In genomic region chr2:33580697-33581448, GRCm38 (mm10) we compare ENCODE assay signal across 8 mouse cellular contexts. TPM values are rescaled to one million over a fixed set of nuclear protein-coding genes. Genes with fewer than 3 reads are reported as not detected.
DNase-seq lines count a peak whose midpoint lies in the region; ATAC-seq and TF ChIP-seq lines count a peak whose summit lies in the region.

No protein-coding gene starts in this region.

- H3K4me1 ChIP-seq in kidney, adult 2 months (ENCODE audit: control insufficient read depth, insufficient read depth, low read length), result no peaks in the 10 kb centered on the region
- H3K4me1 ChIP-seq in intestine, embryonic 16.5 days (ENCODE audit: control insufficient read depth, insufficient read depth, low read length), result peaks cover 7% of the 10 kb centered on the region
- H3K4me1 ChIP-seq in midbrain, embryonic 13.5 days (replicated peaks), result peaks cover 62% of the 10 kb centered on the region

- no peak overlapping the region for H3K27ac ChIP-seq in kidney, adult 2 months (ENCODE audit: insufficient read depth, low read depth, low read length)
- H3K27ac ChIP-seq in intestine, embryonic 16.5 days (ENCODE audit: low read length), result no peak overlapping the region
- peak overlapping the region; percentile 62 for H3K27ac ChIP-seq in midbrain, embryonic 13.5 days

- DNase-seq in kidney, adult 2 months, result peak; percentile 17
- no peak for DNase-seq in kidney, adult 8-10 months
- peak; percentile 47 for DNase-seq in embryo, embryonic 11 days
- no peak for DNase-seq in thymus, adult 18-20 months
- DNase-seq in urinary bladder, adult 2 months (ENCODE audit: low spot score), result no peak
- DNase-seq in gastrocnemius, adult 18-20 months (ENCODE audit: low spot score), result no peak

- no peaks in the 10 kb centered on the region for H3K27me3 ChIP-seq in kidney, adult 2 months (replicated peaks; ENCODE audit: control insufficient read depth, insufficient read depth, low read length)
- peaks cover 60% of the 10 kb centered on the region for H3K27me3 ChIP-seq in intestine, embryonic 16.5 days (replicated peaks; ENCODE audit: control insufficient read depth, insufficient read depth, low read length)
- H3K27me3 ChIP-seq in midbrain, embryonic 13.5 days, result peaks cover 97% of the 10 kb centered on the region

- TF ChIP-seq CTCF in kidney, adult 2 months (conservative IDR thresholded peaks at IDR 0.05; ENCODE audit: insufficient read depth, insufficient read length, low read depth, low read length), result no peak

- 2% methylated on average over 34 of the region's 34 CpGs for WGBS in kidney, adult 2 months
- 2% methylated on average over 34 of the region's 34 CpGs for WGBS in intestine, embryonic 16.5 days
- WGBS in midbrain, embryonic 13.5 days, result under 1% methylated on average over 34 of the region's 34 CpGs

- no peak for TF ChIP-seq POLR2A in kidney, adult 2 months (IDR thresholded peaks at IDR 0.05; ENCODE audit: low read depth, low read length)

- no peaks in the 10 kb centered on the region for H3K36me3 ChIP-seq in kidney, adult 2 months (ENCODE audit: control insufficient read depth, insufficient read depth, low read length)
- no peaks in the 10 kb centered on the region for H3K36me3 ChIP-seq in intestine, embryonic 16.5 days (ENCODE audit: control insufficient read depth, insufficient read depth, low read length)
- H3K36me3 ChIP-seq in midbrain, embryonic 13.5 days, result no peaks in the 10 kb centered on the region

- H3K9me3 ChIP-seq in intestine, embryonic 16.5 days (ENCODE audit: control insufficient read depth, low read length), result no peaks in the 10 kb centered on the region
- H3K9me3 ChIP-seq in midbrain, embryonic 13.5 days, result no peaks in the 10 kb centered on the region

- H3K4me2 ChIP-seq in intestine, embryonic 16.5 days (ENCODE audit: low read depth, low read length), result peak overlapping the region; percentile 42
- peak overlapping the region; percentile 47 for H3K4me2 ChIP-seq in midbrain, embryonic 13.5 days (replicated peaks)

- no peak; the same call in 1 of the 2 replicates for ATAC-seq in intestine, embryonic 16.5 days
- ATAC-seq in midbrain, embryonic 13.5 days, result peak; percentile 10

- H3K4me3 ChIP-seq in kidney, adult 2 months (ENCODE audit: insufficient read depth, low read depth, low read length), result no peak overlapping the region
- H3K4me3 ChIP-seq in intestine, embryonic 16.5 days (ENCODE audit: low read length), result peak overlapping the region; percentile 22
- H3K4me3 ChIP-seq in midbrain, embryonic 13.5 days (replicated peaks), result peak overlapping the region; percentile 25

- no peak overlapping the region for H3K9ac ChIP-seq in intestine, embryonic 16.5 days (ENCODE audit: low read depth, low read length)
- H3K9ac ChIP-seq in midbrain, embryonic 13.5 days (replicated peaks), result peak overlapping the region; percentile 32; the same call in 1 of the 2 replicates

RNA-seq across cellular contexts. Expression of gene Lmx1b, which starts 59.4 kb away (rescaled TPM):
- 2.9 and 3.7 TPM in 2 replicates for polyA plus RNA-seq in kidney, adult 2 months (2012; rRNA removed)
- polyA plus RNA-seq in intestine, embryonic 16.5 days (2015; fragmentation: Nextera tagmentation; extraction: Ambion mirVana), result 0.04 TPM in 1 of 2 replicates, not detected in the other
- 2.5 and 2.7 TPM in 2 replicates for polyA plus RNA-seq in midbrain, embryonic 13.5 days (2015; fragmentation: Nextera tagmentation; extraction: Ambion mirVana)
- polyA plus RNA-seq in urinary bladder, adult 2 months (2012; rRNA removed), result 0.12 and 0.38 TPM in 2 replicates
- under 1 TPM; 0.05 to 0.21 TPM for total RNA-seq in gastrocnemius, adult 18-20 months (2021)

Comparison
In these comparisons a context has a peak if more than half of its experiments do, and no peak if none do; other contexts are left out.
1. DNase-seq: peak in kidney, adult 2 months (single experiment) and embryo, embryonic 11 days (single experiment); none in kidney, adult 8-10 months (0 of 2), thymus, adult 18-20 months (0 of 2), urinary bladder, adult 2 months (single experiment) and gastrocnemius, adult 18-20 months (single experiment).